Mouse (Mus musculus) liver, adult 2 months (tissue): ENCODE measurements around the gene Polr2c. TPM values are rescaled to one million over a fixed set of nuclear protein-coding genes. Genes with fewer than 3 reads are reported as not detected.

Experiments
- DNase-seq: peaks from one replicate; pipeline ENCODE4 v3.0.0-alpha.2; 2011; ENCODE audit warnings: low read depth, low spot score; ENCODE audit errors: extremely low read depth
- H3K27ac ChIP-seq: fragments of 200-500 bp; replicated peaks from 2 replicates; pipeline ENCODE4 v1.5.1; 2012; ENCODE audit warnings: low read depth, mild to moderate bottlenecking, control low read depth, inconsistent platforms, low read length; ENCODE audit not compliant: insufficient read depth
- H3K27me3 ChIP-seq: fragments of 200-500 bp; 2 replicates; pipeline ENCODE4 v1.6.1; 2012; ENCODE audit warnings: mild to moderate bottlenecking, moderate library complexity, low read length, inconsistent platforms; ENCODE audit not compliant: control insufficient read depth, insufficient read depth
- H3K36me3 ChIP-seq: fragments of 200-500 bp; 2 replicates; pipeline ENCODE4 v1.6.1; 2012; ENCODE audit warnings: low read length, inconsistent platforms; ENCODE audit not compliant: control insufficient read depth, insufficient read depth
- H3K4me1 ChIP-seq: fragments of 200-500 bp; 2 replicates; pipeline ENCODE4 v1.6.1; 2011; ENCODE audit warnings: low read length; ENCODE audit not compliant: control insufficient read depth, insufficient read depth
- H3K4me3 ChIP-seq: fragments of 200-500 bp; 2 replicates; pipeline ENCODE4 v1.5.1; 2011; ENCODE audit warnings: low read depth, mild to moderate bottlenecking, control low read depth, low read length, moderate library complexity; ENCODE audit not compliant: insufficient read depth
- H3K79me2 ChIP-seq: fragments of 200-500 bp; 2 replicates; pipeline ENCODE4 v1.6.1; 2012; ENCODE audit warnings: inconsistent platforms, mild to moderate bottlenecking, low read length, moderate library complexity; ENCODE audit not compliant: control insufficient read depth, insufficient read depth
- H3K9ac ChIP-seq: fragments of 200-500 bp; 2 replicates; pipeline ENCODE4 v1.6.1; 2012; ENCODE audit warnings: low read depth, mild to moderate bottlenecking, control low read depth, inconsistent platforms, low read length
- CTCF ChIP-seq: fragments of 200-500 bp; IDR thresholded peaks from 2 replicates; pipeline ENCODE4 v1.5.1; 2011; ENCODE audit warnings: low read depth, low read length, control low read depth
- POLR2A ChIP-seq: fragments of 200-500 bp; IDR thresholded peaks from 2 replicates; pipeline ENCODE4 v1.6.1; 2011; ENCODE audit warnings: low read length, control low read depth; ENCODE audit not compliant: insufficient read depth; ENCODE audit errors: extremely low read depth
- WGBS: fragments of 180-500 bp; shearing (Covaris S2); methylation state at CpG from one replicate; pipeline ENCODE4 v1.1.7; 2018; 5-methylcytosine and 5-hydroxymethylcytosine counted together
- polyA plus RNA-seq: library from polyadenylated mRNA; depleted of rRNA; stranded (reverse); fragments of >200 nt; gene quantifications from 2 replicates; pipeline ENCODE4 v1.2.3, GENCODE M21; 2012; rRNA removed
- total RNA-seq: library from RNA; depleted of rRNA; stranded (reverse); fragments of >200 nt; gene quantifications from 2 replicates; pipeline ENCODE4 v1.2.3, GENCODE M21; 2014; rRNA removed

Gene Polr2c
- total and polyA plus RNA-seq, 2 experiments, result 27.4 to 47.3 TPM

DNA sequence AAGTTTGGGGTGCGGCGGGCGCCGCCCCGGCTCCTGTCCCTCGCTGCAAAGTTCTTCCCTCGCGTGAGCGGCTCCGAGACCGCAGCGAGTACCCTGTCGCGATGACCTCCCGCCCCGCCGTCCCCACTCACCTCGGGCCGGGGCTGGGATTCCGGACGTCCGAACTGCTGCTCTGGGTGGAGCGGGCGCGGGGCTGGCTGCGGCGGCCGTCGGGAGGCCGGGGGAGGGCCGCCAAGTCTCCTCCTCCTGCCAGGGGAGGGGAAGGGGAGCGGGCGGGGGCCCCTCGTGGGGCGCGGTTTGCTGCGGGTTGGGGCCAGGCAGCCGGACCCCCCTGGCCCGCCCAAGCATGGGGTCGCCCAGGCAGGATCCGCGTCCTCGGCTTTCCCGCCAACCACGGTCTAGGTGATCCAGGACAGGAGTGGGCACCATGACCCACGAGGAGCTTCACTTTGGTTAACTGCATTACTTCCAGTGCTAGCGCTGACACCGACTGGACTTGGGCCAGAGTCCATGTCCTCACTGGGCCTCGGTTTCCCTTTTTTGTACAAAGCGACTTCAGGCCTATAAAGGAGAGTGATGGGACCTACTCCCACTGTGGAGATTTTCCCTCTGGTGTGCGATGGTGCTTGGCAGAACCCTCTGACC is 60.7 kb downstream of the Polr2c start, which contains the start of gene Ccdc102a:
Ccdc102a (minus strand) TSS at position 248 of the 645 bp plus-strand sequence.
- Histone ChIP-seq H3K9ac (peak within 1 kb of the TSS; percentile 75), H3K4me1 (no peaks in the 10 kb centered on the region), H3K36me3 (no peaks in the 10 kb centered on the region), H3K27me3 (peaks cover 10% of the 10 kb centered on the region), H3K79me2 (no peaks in the 10 kb centered on the region), H3K27ac (no peak within 1 kb of the TSS), H3K4me3 (peak within 1 kb of the TSS; percentile 70)
- 8% methylated on average over 47 of the region's 51 CpGs for WGBS
- TF ChIP-seq CTCF (no peak), POLR2A (no peak)
- no peak for DNase-seq

DNA sequence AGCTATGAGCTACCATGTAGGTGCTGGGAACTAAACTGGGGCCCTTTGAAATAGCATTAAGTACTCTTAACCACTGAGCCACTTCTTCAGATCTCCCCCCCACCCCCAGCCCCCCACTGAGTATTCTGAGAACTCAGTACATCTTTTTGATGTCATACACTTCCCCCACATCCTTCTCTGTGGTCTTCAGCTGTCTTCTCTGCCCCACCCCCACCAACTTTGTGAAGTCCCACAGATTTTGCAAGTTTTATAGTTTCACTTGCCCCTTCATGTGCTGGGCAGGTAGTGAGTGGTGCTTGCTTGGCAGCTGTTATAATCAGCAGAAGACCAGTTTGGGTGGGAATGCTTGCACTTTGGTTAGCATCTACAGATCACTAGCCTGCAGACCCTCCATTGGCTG is 62.0 kb downstream of the Polr2c start:
- Histone ChIP-seq H3K27me3 (peaks cover 3% of the 10 kb centered on the region; the same call in 1 of the 2 replicates), H3K4me1 (no peaks in the 10 kb centered on the region), H3K27ac (no peak overlapping the region), H3K4me3 (no peak overlapping the region), H3K36me3 (no peaks in the 10 kb centered on the region), H3K9ac (no peak overlapping the region), H3K79me2 (no peaks in the 10 kb centered on the region)
- TF ChIP-seq POLR2A, result no peak
- no peak for TF ChIP-seq CTCF
- DNase-seq, result no peak

GRCm38 (mm10) chr8:94922176-94922575 is 64.9 kb downstream of the Polr2c start:
- Histone ChIP-seq H3K27me3 (peaks cover 3% of the 10 kb centered on the region; the same call in 1 of the 2 replicates), H3K36me3 (no peaks in the 10 kb centered on the region), H3K4me1 (no peaks in the 10 kb centered on the region), H3K4me3 (no peak overlapping the region), H3K9ac (no peak overlapping the region), H3K79me2 (no peaks in the 10 kb centered on the region), H3K27ac (no peak overlapping the region)
- no peak for DNase-seq
- WGBS, result 68% methylated on average over 6 of the region's 6 CpGs
- TF ChIP-seq CTCF (no peak), POLR2A (no peak)

DNA sequence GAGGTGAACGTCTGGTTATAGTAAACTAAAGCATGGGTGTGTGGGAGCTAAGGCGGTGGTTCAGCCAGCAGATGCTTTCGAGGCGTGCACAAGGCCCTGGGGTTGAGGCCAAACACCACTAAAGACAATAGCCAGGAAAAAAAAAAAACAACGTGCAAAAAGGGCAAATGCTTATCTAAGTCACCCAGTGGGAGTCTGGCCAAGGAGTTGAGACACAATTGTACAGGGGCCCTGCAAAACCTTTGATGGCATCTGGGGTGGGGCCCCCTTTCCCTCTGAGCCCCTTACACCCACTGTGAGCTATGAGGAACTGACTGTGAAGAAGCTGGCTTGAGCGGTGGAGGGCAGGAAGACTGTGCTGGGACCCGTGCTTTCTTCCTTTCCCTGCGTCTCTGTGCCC is 65.4 kb downstream of the Polr2c start:
- no peak overlapping the region for H3K9ac ChIP-seq
- DNase-seq, result no peak
- no peaks in the 10 kb centered on the region for H3K79me2 ChIP-seq
- H3K27ac ChIP-seq, result no peak overlapping the region
- H3K36me3 ChIP-seq, result no peaks in the 10 kb centered on the region
- H3K27me3 ChIP-seq, result peaks cover 3% of the 10 kb centered on the region; the same call in 1 of the 2 replicates
- H3K4me1 ChIP-seq, result no peaks in the 10 kb centered on the region
- H3K4me3 ChIP-seq, result no peak overlapping the region
- WGBS, result 37% methylated on average over 8 of the region's 8 CpGs
- TF ChIP-seq CTCF, result no peak

Other genes starting within 250 kb of the Polr2c start
- gene Arl2bp, start 190.8 kb upstream of the Polr2c start, total RNA-seq, result 4.2 and 4.8 TPM in 2 replicates
- gene Arl2bp, start 190.8 kb upstream of the Polr2c start, polyA plus RNA-seq, result 5.9 and 7.7 TPM in 2 replicates
- 8.1 and 8.6 TPM in 2 replicates for gene Pllp, start 161.2 kb upstream of the Polr2c start, total RNA-seq
- gene Pllp, start 161.2 kb upstream of the Polr2c start, polyA plus RNA-seq, result 41.8 and 44.1 TPM in 2 replicates
- 0.28 and 4.4 TPM in 2 replicates for gene Ccl22, start 111.9 kb upstream of the Polr2c start, total RNA-seq
- 0.24 and 0.32 TPM in 2 replicates for gene Ccl22, start 111.9 kb upstream of the Polr2c start, polyA plus RNA-seq
- gene Cx3cl1, start 85.4 kb upstream of the Polr2c start, total RNA-seq, result 0.55 and 1.0 TPM in 2 replicates
- 0.82 and 1.1 TPM in 2 replicates for gene Cx3cl1, start 85.4 kb upstream of the Polr2c start, polyA plus RNA-seq
- not detected in 2 replicates for gene Ccl17, start 47.0 kb upstream of the Polr2c start, total RNA-seq
- gene Ccl17, start 47.0 kb upstream of the Polr2c start, polyA plus RNA-seq, result 0.21 and 0.22 TPM in 2 replicates
- 148 and 183 TPM in 2 replicates for gene Coq9, start 19.1 kb upstream of the Polr2c start, total RNA-seq
- gene Coq9, start 19.1 kb upstream of the Polr2c start, polyA plus RNA-seq, result 280 and 359 TPM in 2 replicates
- 9.5 and 11.9 TPM in 2 replicates for gene Ciapin1, start 19.1 kb upstream of the Polr2c start, total RNA-seq
- gene Ciapin1, start 19.1 kb upstream of the Polr2c start, polyA plus RNA-seq, result 48.9 and 57.3 TPM in 2 replicates
- gene Dok4, start 18.9 kb downstream of the Polr2c start, total RNA-seq, result 0.83 and 1.5 TPM in 2 replicates
- 1.4 and 1.5 TPM in 2 replicates for gene Dok4, start 18.9 kb downstream of the Polr2c start, polyA plus RNA-seq
- 0.46 and 0.94 TPM in 2 replicates for gene Ccdc102a, start 60.6 kb downstream of the Polr2c start, total RNA-seq
- gene Ccdc102a, start 60.6 kb downstream of the Polr2c start, polyA plus RNA-seq, result 0.90 and 1.2 TPM in 2 replicates
- 0.18 and 0.27 TPM in 2 replicates for gene Adgrg5, start 66.2 kb downstream of the Polr2c start, total RNA-seq
- 0.58 and 0.77 TPM in 2 replicates for gene Adgrg5, start 66.2 kb downstream of the Polr2c start, polyA plus RNA-seq
- 0.55 and 2.3 TPM in 2 replicates for gene Adgrg1, start 117.3 kb downstream of the Polr2c start, total RNA-seq
- gene Adgrg1, start 117.3 kb downstream of the Polr2c start, polyA plus RNA-seq, result 3.0 and 4.2 TPM in 2 replicates
- gene Adgrg3, start 160.2 kb downstream of the Polr2c start, total RNA-seq, result 3.0 and 5.0 TPM in 2 replicates
- 4.4 and 8.5 TPM in 2 replicates for gene Adgrg3, start 160.2 kb downstream of the Polr2c start, polyA plus RNA-seq
- gene Drc7, start 197.7 kb downstream of the Polr2c start, total RNA-seq, result not detected in 2 replicates
- gene Drc7, start 197.7 kb downstream of the Polr2c start, polyA plus RNA-seq, result not detected in 2 replicates
- gene Katnb1, start 223.7 kb downstream of the Polr2c start, total RNA-seq, result 1.2 and 1.3 TPM in 2 replicates
- 2.5 and 3.2 TPM in 2 replicates for gene Katnb1, start 223.7 kb downstream of the Polr2c start, polyA plus RNA-seq